Mouse (Mus musculus): Measurements from ENCODE around the gene Ube2g2.

Ube2g2 gene

GRCm38 (mm10) chr10:77605908-77606826, 15.9 kb upstream of the Ube2g2 start, which contains the start of the genes Sumo3 and Gm49325:
Gene Sumo3, plus strand, starts transcription at chr10:77606097.
Gene Gm49325, plus strand, starts transcription at chr10:77606197.
- in situ Hi-C loops (cut with MboI; ENCODE audit: low sequenced_read_pairs), result no loop called here

DNA sequence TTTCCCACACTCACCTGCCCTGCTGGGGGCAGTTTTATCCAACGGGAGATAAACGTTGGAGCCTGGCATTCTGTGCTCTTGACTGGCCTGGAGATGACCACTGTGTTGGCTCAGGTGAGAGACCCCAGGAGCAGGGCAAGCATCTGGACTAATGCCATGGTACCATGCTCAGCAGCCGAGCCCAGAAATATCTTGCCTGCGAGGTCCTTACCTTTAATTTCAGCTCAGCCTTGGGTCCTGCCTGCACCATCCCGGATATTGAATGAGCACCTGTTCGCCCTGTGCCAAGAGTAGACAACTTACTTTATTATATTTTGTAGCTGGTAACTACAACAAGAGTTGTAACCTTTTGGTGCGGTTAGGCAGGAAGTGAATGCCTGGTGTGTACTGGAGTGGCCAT, 15.2 kb upstream of the Ube2g2 start:
- in situ Hi-C loops (cut with MboI; ENCODE audit: low sequenced_read_pairs), result no loop called here

GRCm38 (mm10) chr10:77607441-77607840, 14.6 kb upstream of the Ube2g2 start:
- in situ Hi-C loops (cut with MboI; ENCODE audit: low sequenced_read_pairs), result no loop called here

DNA sequence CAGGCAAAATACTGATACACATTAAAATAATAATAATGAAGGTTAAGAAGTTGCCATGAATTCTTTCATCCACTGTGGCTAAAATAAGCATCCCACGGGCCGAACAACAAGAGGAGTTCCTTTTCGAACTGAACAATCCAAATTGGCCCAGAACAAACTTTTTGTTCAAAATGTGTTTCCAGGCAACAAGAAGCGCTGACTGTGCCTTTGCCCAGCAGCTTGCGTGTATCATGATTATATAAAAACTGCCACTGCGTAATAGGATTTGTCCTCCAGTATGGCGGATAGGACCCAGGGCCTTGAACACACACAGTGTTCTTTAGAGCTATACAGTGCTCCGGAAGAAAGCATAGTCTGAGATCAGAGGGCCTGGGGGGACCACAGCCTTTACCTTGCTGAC, 13.5 kb upstream of the Ube2g2 start:
- in situ Hi-C loops (cut with MboI; ENCODE audit: low sequenced_read_pairs), result no loop called here

DNA sequence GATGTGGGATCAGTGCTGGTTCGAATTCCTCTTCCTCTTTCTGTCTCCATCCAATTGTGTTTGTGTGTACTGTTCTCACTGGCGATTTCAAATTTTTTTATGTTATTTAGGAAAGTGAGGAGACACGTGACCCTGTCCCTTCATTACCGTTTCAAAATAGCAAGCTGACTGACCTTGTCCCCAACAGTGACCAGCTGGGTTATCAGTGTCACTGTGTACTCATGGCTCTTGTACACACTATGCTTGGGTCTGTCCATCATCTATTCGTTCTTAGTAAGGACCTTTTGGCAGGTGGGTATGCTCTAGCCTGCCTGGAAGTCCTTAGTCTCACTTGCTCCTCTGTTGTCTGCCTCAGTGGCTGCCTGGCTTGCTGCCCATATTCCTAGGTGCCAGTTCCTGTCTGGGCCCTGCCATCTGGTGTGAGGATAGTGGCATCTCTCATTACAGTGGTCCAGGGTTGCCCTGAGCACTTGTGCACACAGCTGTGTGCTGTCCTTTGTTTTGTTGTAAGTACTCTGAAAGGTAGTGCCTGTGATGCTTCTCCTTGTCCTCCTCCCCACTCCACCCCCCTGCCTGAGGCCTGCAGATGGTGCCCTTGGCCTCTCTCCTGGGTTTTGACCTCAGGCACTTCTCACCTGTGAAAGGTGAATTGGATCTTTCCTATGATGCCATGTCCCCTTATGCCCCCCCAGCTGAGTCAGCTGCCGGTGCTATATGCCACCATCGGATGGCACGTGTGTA, 11.7 kb upstream of the Ube2g2 start:
- in situ Hi-C loops (cut with MboI; ENCODE audit: low sequenced_read_pairs), result no loop called here

- in situ Hi-C loops (cut with MboI; ENCODE audit: low sequenced_read_pairs), result no loop called here
Observed at GRCm38 (mm10) chr10:77613409-77613808, 8.7 kb upstream of the Ube2g2 start.

DNA sequence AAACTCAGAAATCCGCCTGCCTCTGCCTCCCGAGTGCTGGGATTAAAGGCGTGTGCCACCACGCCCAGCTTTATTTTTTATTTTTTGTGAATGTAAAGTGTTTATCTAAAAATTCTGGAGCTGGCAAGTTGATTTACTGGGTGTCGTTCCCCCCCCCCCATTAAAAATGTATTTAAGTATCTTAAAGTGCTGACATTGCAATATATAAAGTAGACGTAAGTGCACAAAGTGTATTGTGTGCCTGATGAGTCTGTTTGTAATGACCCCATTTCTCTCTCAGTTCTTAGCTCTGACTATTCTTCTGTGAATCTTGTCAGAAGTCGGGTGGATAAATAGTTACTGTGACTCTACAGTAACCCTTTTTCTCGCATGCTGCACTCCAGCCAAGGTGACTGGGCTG, 6.4 kb upstream of the Ube2g2 start:
- in situ Hi-C loops (cut with MboI; ENCODE audit: low sequenced_read_pairs), result no loop called here

GRCm38 (mm10) chr10:77616166-77616565, 5.9 kb upstream of the Ube2g2 start:
- in situ Hi-C loops (cut with MboI; ENCODE audit: low sequenced_read_pairs), result no loop called here

GRCm38 (mm10) chr10:77616926-77617325, 5.1 kb upstream of the Ube2g2 start:
- in situ Hi-C loops (cut with MboI; ENCODE audit: low sequenced_read_pairs), result no loop called here

DNA sequence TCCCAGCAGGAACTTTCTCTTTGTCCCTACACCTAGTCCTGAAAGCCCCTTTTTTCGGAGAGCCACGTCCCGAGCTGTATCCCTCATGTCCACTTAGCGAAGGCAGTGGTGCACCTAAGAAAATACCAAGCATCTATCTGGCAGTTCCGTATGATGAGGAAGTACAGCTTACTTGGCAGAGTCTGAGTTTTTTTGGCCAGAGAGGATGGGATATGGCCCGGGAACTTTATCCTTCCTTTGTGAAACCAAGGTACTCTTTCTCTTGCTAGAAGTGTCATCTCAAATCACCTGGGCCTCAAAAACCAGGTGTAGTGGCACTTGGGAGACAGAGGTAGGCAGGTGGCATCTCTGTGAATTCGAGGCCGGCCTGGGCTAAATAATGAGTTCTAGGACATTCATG, 529 bp upstream of the Ube2g2 start:
- in situ Hi-C loops (cut with MboI; ENCODE audit: low sequenced_read_pairs), result no loop called here

GRCm38 (mm10) chr10:77623069-77623492, 1.0 kb downstream of the Ube2g2 start:
- in situ Hi-C loops (cut with MboI; ENCODE audit: low sequenced_read_pairs), result no loop called here

DNA sequence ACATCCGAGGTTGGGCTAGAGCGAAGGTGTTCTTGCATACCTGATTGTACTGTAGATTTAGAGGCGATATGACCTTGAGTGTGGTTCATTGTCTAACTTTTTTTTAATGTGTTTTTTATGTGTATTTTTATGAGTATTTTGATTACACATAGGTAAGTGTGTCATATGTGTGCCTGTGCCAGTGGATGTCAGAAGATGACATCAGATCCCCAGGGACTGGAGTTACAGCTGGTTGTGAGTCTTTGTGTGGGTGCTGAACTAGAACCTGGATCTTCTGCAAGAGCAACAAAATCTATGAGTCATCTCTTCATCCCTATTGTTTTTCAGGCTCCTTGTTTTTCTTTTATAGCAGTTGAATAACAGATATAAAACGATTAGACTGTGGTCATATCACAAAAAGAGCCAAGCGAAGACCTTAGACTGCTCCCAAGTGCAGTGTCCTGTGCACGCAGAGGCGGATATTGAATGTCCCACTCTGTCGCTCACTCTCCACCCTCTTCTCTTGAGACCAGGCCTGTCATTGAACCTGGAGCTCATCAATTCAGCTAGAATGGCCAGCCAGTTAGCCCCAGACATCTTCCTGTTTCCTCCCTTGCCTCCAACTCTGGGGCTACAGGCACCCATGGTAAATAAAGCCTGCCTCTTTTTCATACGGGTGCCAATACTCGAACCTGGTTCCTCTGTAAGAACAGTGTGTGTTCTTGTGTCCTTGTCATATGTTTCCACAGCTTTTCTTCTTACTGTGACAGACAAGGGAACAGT, 1.7 kb downstream of the Ube2g2 start:
- in situ Hi-C loops (cut with MboI; ENCODE audit: low sequenced_read_pairs), result no loop called here

GRCm38 (mm10) chr10:77624570-77624995, 2.5 kb downstream of the Ube2g2 start:
- in situ Hi-C loops (cut with MboI; ENCODE audit: low sequenced_read_pairs), result no loop called here

DNA sequence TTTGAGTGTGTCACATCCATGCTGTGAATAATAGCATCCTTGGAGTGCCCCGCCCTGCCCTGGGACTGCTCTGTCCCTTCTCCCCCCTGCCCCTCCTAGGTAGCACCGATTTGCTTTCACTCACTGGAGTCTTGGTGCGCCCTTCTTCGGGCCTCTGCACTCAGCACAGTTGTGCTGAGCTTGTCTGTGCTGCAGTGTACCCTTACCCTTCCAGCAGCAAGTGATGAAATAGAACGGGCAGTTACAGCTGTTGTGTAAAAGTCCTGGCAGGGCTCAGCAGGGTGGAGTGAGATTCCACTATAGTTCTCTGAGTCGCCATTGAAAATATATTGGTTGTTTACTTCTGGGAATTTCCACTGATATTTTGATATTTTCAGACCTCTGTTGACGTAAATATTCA, 4.0 kb downstream of the Ube2g2 start:
- in situ Hi-C loops (cut with MboI; ENCODE audit: low sequenced_read_pairs), result no loop called here

DNA sequence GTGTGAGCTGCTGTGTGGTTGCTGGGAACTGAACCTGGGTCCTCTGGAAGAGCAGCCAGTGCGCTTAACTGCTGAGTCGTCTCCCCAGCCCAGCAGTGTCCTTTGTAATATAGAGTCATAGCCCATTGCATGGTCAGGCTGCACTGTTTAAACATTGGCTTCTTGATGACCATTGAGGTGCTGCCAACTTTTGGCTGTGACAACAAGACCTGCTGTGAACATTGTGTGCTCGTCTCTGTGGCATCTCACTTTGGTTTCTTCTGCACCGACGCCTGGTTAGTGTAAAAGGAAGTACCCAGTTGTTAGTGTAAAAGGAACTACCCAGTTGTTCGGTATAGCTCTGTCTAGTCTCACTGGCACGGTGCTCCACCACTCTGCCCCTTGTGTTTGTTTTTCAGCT, 4.5 kb downstream of the Ube2g2 start:
- in situ Hi-C loops (cut with MboI; ENCODE audit: low sequenced_read_pairs), result no loop called here

DNA sequence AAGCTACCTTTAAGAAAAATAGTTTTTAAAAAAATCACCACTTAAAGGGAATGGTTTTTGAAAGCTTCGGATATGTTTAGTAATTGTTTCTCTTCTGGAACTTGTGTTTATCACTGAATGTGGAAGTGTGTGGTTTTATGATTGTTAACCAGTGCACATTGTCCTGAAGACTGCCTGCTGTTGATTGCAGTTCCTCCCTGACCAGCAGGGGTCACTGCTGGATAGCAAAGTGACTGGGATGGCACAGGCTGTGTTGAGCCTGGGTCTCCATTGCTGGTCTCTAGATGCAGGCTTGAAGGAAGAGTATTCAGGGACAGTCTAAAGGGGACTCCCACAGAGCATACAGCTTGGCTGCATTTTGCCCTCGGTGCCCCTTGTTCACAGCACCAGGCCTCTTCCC, 5.4 kb downstream of the Ube2g2 start:
- in situ Hi-C loops (cut with MboI; ENCODE audit: low sequenced_read_pairs), result no loop called here

DNA sequence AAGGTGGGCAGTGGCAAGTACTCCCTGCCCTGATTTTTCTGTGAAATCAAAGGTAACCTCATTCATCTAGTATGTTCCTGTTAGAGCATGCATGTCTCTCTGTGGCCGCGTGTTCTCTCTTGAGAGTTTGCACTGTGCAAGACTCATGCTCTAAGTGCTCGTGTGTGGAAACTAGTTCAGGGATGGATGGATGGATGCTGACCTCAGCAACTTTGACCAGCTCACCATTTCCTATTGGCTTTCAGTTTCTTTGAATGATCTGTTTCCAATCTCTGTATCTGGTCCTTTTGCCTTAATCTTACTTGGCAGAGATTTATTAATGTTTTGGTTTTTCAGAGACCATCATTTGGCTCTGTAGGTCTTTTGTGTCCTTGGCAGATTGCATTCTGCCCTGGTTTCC, 7.1 kb downstream of the Ube2g2 start:
- in situ Hi-C loops (cut with MboI; ENCODE audit: low sequenced_read_pairs), result no loop called here

DNA sequence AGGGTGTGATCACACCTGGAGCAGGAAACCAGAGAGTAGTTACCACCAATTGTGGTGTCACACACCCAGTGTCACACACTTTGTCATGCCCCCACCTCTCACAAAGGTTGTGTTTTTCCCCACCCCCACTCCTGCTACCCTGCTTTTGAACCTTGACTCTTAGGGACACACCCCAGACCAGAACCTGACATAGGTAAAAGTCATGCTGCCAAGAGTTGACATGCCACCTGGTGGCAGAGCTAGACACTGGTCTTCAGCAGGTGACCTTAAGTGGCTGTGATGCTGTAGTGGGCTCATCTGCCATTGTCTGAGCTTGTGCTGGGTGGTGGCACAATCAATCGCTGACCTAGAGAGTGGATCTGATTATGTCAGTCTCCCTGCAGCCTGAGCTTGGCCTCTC, 7.9 kb downstream of the Ube2g2 start:
- in situ Hi-C loops (cut with MboI; ENCODE audit: low sequenced_read_pairs), result no loop called here

GRCm38 (mm10) chr10:77634016-77634415, 11.9 kb downstream of the Ube2g2 start:
- in situ Hi-C loops (cut with MboI; ENCODE audit: low sequenced_read_pairs), result no loop called here

DNA sequence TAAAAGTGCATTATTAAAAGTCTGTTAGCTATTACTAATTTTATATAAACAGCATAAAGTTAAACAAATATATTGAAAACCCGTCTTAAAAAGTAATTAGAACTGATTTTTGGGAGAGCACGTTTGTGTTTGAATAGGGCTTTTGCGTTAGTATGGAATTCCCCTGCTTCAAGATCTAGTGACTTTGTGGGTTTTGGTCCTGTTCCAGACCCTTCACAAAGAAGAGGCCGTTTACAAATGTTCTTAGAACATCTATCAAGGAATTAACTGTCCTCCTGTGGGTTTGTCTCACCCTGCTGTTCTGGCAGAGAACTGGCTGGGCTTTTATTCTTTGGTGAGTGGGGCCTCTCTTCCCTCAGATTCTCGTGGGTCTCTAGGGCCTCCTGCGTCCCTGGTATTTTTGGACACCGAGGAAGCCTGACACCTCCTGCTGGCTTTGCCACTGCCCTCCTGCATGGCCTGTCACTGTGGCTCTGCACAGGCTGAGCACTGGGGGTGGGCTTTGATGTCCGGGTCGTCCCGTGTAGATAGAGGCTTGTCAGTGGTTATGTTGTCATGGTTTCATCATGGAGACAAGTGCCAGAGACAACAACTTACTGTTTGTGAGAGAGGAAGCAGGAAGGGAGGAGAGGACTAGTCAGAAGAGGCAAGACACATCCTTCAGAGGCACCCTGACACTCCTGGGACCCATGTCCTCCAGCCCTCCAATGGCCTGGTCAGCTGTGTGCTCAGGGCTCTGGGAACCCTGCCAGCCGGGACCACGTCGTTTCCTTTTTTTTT, 12.6 kb downstream of the Ube2g2 start:
- in situ Hi-C loops (cut with MboI; ENCODE audit: low sequenced_read_pairs), result no loop called here

Data from CH12F3 (cell line).